Mouse (Mus musculus) megakaryocyte-erythroid progenitor cell, adult 5-6 weeks (primary cell): ENCODE data around the gene Stat5b. TPM values are rescaled to one million over a fixed set of nuclear protein-coding genes. Genes with fewer than 3 reads are reported as not detected.

ENCODE experiments used
- ATAC-seq: replicated peaks from 2 replicates; pipeline ENCODE4 v1.8.0; 2016; ENCODE audit warnings: mild to moderate bottlenecking, inconsistent platforms; ENCODE audit not compliant: severe bottlenecking, poor library complexity, low FRiP score, low TSS enrichment
- total RNA-seq, 2 experiments: library from RNA; stranded (forward) in 1 of 2; stranded (reverse) in 1 of 2; fragments of 200-1000, 215-1000 nt in 1 of 2; fragments of >200 nt in 1 of 2; fragmentation: Nextera tagmentation in 1 of 2; gene quantifications; 2 replicates each; pipeline ENCODE4 v1.2.3; 2014 to 2017

Gene Stat5b
- total RNA-seq, 2 experiments from 2014 or later = 37.0 to 53.5 TPM

- ATAC-seq = no peak
Measured at GRCm38 (mm10) chr11:100870968-100871350, 20.4 kb upstream of the Stat5b start.

GRCm38 (mm10) chr11:100870256-100870967 is 19.9 kb upstream of the Stat5b start:
- no peak for ATAC-seq

- ATAC-seq = 0 out of 2 replicates have a peak, but pooled peaks have one; percentile 14
Measured at GRCm38 (mm10) chr11:100865618-100866017, 15.1 kb upstream of the Stat5b start.

- no peak for ATAC-seq
Measured at GRCm38 (mm10) chr11:100863141-100863540, 12.6 kb upstream of the Stat5b start.

GRCm38 (mm10) chr11:100861836-100862235 is 11.3 kb upstream of the Stat5b start:
- no peak for ATAC-seq

GRCm38 (mm10) chr11:100861335-100861734 is 10.8 kb upstream of the Stat5b start:
- 0 out of 2 replicates have a peak, but pooled peaks have one; percentile 8 for ATAC-seq

- ATAC-seq = peak; percentile 86
Measured at GRCm38 (mm10) chr11:100860198-100861048, 9.9 kb upstream of the Stat5b start.

- no peak for ATAC-seq
Measured at GRCm38 (mm10) chr11:100859579-100860075, 9.1 kb upstream of the Stat5b start.

GRCm38 (mm10) chr11:100858935-100859578 is 8.5 kb upstream of the Stat5b start, which contains the start of gene Stat5a:
Gene Stat5a (plus strand): TSS chr11:100859351.
- ATAC-seq = no peak

GRCm38 (mm10) chr11:100857960-100858359 is 7.4 kb upstream of the Stat5b start:
- no peak for ATAC-seq

- ATAC-seq = no peak
Measured at GRCm38 (mm10) chr11:100855178-100855577, 4.7 kb upstream of the Stat5b start.

- no peak for ATAC-seq
Measured at GRCm38 (mm10) chr11:100854268-100854667, 3.7 kb upstream of the Stat5b start.

GRCm38 (mm10) chr11:100853018-100853417 is 2.5 kb upstream of the Stat5b start:
- ATAC-seq = no peak

GRCm38 (mm10) chr11:100852088-100852487 is 1.6 kb upstream of the Stat5b start:
- no peak for ATAC-seq

GRCm38 (mm10) chr11:100850778-100851528 is 429 bp upstream of the Stat5b start:
- no peak for ATAC-seq

- peak; percentile 49 for ATAC-seq
Measured at GRCm38 (mm10) chr11:100849456-100850037, 977 bp downstream of the Stat5b start.

- ATAC-seq = 0 out of 2 replicates have a peak, but pooled peaks have one; percentile 4
Measured at GRCm38 (mm10) chr11:100848789-100849379, 1.6 kb downstream of the Stat5b start.

GRCm38 (mm10) chr11:100848080-100848479 is 2.4 kb downstream of the Stat5b start:
- ATAC-seq = no peak
